Mouse (Mus musculus): ENCODE results near the gene Fbln1.
"Not testable (repeated sequence)": the region's sequence is repeated elsewhere in the genome, so short reads cannot be mapped to it uniquely, and the experiment has no call there.

Fbln1 gene

DNA sequence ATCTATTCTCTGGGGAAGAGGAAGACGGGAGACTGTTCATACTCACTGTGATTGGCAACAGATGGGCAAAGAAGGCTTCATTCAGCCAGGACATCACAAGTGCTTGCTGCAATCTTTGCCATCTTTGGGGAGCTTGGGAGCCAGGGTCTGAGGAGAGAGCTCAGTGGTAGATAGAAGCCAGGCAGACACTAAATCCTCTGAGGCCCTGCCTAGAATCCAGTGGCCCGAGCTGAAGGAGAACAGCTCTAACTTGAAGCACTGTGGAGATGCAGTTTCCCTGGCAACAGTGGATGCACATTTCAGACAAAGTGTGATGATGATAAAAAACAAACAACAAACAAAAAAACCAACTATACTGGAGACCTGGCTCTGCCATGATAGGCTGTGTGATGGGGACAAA, 90.2 kb downstream of the Fbln1 start:
- DNase-seq: no peak

- no peak for DNase-seq
These were observed 90.8 kb downstream of the Fbln1 start for GRCm38 (mm10) chr15:85296538-85296937.

DNA sequence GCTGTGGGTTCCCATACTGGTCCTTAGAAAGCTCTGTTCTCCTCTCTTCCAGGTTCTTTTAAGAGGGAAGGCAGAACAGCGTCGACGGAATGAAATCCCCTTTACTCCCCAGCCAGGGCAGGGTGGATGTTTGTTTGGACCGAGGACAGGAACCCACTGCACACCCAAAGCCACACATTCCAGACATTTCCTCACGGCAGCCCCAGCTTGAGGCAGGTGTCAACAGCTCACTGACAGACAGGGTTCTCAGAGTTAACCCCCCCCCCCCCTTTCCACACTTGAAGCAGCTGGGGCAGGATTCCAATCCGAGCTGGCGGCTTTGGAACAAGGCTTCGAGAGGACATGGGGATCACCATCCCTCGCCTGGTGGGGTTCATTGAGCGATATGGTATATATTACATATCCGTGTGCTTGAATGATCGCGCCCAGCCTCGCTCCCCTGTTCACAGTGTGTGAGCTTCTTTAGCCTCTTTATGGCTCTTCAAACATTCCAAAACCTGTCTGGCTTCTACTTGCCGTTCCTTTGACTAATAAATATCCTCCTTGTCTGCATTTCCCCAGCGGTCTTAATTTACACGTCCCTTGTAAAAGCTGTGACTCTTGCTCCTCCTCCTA, 92.5 kb downstream of the Fbln1 start:
- no peak for DNase-seq

GRCm38 (mm10) chr15:85298946-85299345, 93.2 kb downstream of the Fbln1 start:
- peak; percentile 17 to 27 for DNase-seq

- DNase-seq: no peak
These were observed 97.5 kb downstream of the Fbln1 start for GRCm38 (mm10) chr15:85303241-85303640.

GRCm38 (mm10) chr15:85303976-85304375, 98.2 kb downstream of the Fbln1 start:
- no peak for DNase-seq

DNA sequence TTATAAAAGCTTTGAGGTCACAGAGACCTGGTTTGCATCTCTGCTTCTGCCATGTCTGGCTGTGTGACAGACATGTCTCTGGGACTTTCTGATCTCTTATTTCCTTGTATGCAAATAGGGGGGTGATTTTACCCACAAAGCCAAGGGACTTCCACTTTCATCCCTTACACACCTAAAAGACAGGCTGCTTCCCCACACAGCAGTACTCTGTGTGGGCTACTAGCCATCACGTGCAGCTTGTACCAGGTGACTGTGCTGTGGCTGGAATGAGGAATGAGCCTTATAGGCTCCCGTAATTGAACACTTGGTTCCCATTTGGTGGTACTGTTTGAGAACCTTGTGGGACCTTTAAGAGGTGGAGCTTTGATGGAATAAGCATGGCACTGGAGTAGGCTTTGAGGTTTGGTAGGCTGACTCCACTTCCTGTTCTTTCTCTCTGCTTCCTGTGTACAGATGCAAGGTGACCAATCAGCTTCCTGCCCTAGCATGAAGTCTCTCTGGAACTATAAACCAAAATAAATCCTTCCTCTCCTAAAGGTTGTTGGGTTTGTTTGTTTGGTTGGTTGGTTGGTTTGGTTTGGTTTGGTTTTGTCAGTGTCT, 101.4 kb downstream of the Fbln1 start:
- no peak for DNase-seq

DNA sequence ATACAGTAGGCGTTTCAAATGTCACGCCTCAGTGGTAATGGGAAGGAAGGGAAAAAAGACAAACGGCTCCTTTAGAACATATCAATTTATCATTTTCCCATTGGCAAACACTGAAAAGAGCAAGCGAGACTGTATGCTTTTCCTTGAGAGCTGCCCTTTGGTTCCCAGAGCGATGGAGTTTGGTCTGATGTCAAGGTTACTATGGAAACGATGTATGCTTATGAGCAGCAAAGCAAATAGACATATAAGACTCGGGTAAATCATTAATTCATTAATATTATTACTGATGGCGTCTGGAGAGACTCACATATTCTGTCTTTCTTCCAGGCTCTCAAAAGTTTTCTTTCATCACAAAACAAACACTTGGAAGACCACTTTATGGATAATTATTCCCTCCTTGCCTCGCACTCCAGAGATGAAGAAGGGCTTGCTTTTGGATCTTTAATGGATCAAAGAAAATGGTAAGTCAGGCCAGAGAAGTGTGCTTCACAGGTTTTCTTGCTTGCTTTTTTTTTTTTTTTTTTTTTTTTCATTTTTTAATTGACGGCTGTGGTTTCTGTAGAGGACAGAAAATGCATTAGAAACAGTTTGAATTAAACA, 105.4 kb downstream of the Fbln1 start:
- DNase-seq: no peak

GRCm38 (mm10) chr15:85315378-85316025, 109.8 kb downstream of the Fbln1 start:
- peak; percentile 83 to 86 for DNase-seq

DNA sequence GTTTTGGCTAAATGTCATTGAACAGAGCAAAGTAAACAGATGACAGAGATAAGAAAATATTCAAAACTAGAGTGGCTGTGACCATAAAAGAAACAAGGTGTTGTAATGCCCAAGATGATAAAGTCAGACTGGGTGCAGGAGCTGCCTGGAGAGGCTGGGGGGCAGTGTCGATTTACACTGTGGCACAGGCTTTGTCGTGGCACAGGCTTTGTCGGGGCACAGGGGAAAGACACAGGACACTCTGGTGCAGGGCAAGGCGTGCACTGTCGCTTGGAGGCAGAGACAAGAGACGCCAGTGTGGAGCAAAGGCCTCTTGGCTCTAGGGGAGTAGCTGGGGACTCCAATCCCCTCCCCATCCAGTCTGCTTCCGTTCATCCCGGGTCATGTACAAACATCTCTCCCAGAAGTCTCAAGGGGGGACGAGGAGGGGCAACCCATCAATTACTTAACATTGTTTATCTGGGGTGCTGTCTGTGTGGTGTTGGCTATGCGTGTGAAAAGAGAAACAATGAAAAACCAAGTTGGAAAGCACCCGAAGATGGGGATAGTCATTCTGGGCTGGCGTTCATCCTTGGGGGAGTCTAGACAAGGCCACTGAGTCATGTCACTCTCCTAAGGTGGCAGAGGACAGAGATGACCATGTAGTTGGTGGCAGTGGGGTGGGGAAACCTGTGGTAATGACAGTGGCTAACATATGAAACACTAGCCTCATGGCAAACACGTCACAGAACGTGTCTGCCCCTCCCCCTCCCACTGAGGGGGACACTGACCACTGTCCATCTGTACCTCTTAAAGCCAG, 110.8 kb downstream of the Fbln1 start:
- DNase-seq: no peak

- DNase-seq: no peak
These were observed 114.3 kb downstream of the Fbln1 start for GRCm38 (mm10) chr15:85319924-85320668.

GRCm38 (mm10) chr15:85323214-85323613, 117.5 kb downstream of the Fbln1 start:
- no peak for DNase-seq

GRCm38 (mm10) chr15:85324426-85324825, 118.7 kb downstream of the Fbln1 start:
- no peak for DNase-seq

- DNase-seq: no peak
These were observed 122.1 kb downstream of the Fbln1 start for GRCm38 (mm10) chr15:85327808-85328207.

DNA sequence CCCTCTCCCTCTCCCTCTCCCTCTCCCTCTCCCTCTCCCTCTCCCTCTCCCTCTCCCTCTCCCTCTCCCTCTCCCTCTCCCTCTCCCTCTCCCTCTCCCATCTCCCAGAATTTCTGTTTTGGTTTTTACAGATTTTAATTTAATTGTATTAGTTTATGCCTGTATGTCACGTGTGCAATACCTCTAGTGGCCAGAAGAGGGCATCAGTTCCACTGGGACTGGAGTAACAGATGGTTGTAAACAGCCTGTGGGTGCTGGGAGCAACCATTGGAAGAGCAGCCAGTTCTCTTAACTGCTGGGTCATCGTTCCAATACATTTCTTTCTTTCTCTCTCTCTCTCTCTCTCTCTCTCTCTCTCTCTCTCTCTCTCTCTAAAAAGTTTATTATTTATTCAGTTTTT, 122.7 kb downstream of the Fbln1 start:
- DNase-seq: not testable (repeated sequence)

DNA sequence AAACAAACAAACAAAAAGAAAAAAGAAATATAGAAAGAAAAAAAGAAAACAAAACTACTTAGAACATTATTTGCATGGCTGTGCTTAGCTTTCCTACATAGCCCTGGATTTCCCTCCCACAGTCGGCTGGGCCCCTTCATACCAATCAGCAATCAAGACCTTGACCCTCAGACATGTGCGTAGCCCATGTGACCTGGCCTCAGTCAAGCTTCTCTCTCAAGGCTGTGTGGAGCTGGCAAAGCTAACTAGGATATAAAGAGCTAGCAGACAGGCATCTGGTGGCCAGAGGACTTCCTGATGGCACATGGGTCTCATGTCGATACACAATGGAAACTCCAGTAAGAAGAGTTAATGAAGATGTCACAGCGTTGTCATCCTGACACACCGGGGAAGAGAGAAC, 123.3 kb downstream of the Fbln1 start:
- DNase-seq: no peak

DNA sequence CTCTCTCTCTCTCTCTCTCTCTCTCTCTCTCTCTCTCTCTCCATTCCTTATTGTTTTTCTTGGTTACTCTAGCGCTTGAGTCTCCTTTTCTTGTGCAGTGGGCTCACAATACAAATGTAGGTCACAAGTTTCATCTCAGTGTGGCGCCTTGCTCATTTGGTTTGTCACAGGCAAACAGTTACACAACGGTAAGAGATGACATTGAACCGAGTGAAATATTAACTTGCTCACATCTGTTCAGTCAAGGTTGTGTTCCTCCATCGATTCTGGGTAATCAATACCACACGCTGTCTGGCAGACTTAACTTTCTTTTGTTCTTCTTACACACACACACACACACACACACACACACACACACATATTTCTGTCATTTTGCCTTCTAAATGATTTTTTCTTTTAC, 124.3 kb downstream of the Fbln1 start:
- DNase-seq: no peak

GRCm38 (mm10) chr15:85333511-85333910, 127.8 kb downstream of the Fbln1 start:
- not testable (repeated sequence) for DNase-seq

- DNase-seq: no peak
These were observed 128.5 kb downstream of the Fbln1 start for GRCm38 (mm10) chr15:85334234-85334633.

GRCm38 (mm10) chr15:85335671-85336300, 130.0 kb downstream of the Fbln1 start, which contains the start of gene Atxn10:
Atxn10 (plus strand) TSS chr15:85336245.
- DNase-seq: peak in 1 of 2 experiments; percentile 35
